Mouse (Mus musculus): ENCODE measurements around the gene Cmss1. TPM values are rescaled to one million over a fixed set of nuclear protein-coding genes. Genes with fewer than 3 reads are reported as not detected.
A peak's percentile ranks its signal among the peaks of the same experiment; 100 is the strongest.

The Cmss1 gene
- polyA plus RNA-seq, 2 experiments, result 6.0 to 23.0 TPM

- H3K4me3 ChIP-seq (ENCODE audit: insufficient read depth in 1 of 2, low read depth in 2 of 2, low read length in 2 of 2), result no peak overlapping the region
- no peak for ATAC-seq (ENCODE audit: insufficient read depth)
- no peak overlapping the region for H3K9ac ChIP-seq (replicated peaks)
Measured at GRCm38 (mm10) chr16:57553235-57553634, 53.4 kb downstream of the Cmss1 start.

GRCm38 (mm10) chr16:57552709-57553108 is 54.0 kb downstream of the Cmss1 start:
- peaks cover 16% of the 10 kb centered on the region for H3K27me3 ChIP-seq (ENCODE audit: control insufficient read depth, insufficient read depth, low read length)
- no peaks in the 10 kb centered on the region; a peak in 1 of 4 replicates for H3K4me1 ChIP-seq (replicated peaks; ENCODE audit: control insufficient read depth in 2 of 2, insufficient read depth in 2 of 2, low read length in 1 of 2)
- no peak overlapping the region for H3K4me3 ChIP-seq (ENCODE audit: insufficient read depth in 1 of 2, low read depth in 2 of 2, low read length in 2 of 2)
- no peaks in the 10 kb centered on the region for H3K9me3 ChIP-seq (ENCODE audit: control insufficient read depth, low read length)
- H3K27ac ChIP-seq, result no peak overlapping the region
- no peaks in the 10 kb centered on the region for H3K36me3 ChIP-seq (replicated peaks; ENCODE audit: control insufficient read depth, insufficient read depth, low read depth)
- no peak overlapping the region for H3K4me2 ChIP-seq (ENCODE audit: low read depth)
- no peak overlapping the region for H3K9ac ChIP-seq (replicated peaks)
- 65% methylated on average over 5 of the region's 5 CpGs for WGBS (ENCODE audit: insufficient replicate concordance)
- TF ChIP-seq CTCF (IDR thresholded peaks at IDR 0.05; ENCODE audit: low read depth) (no peak), EP300 (IDR thresholded peaks at IDR 0.05; ENCODE audit: low read depth) (no peak)
- DNase-seq (ENCODE audit: low read depth in 3 of 3, low spot score in 3 of 3) (no peak), ATAC-seq (ENCODE audit: insufficient read depth) (no peak)

More at GRCm38 (mm10) chr16:57553235-57553634, 53.4 kb downstream of the Cmss1 start:
- Histone ChIP-seq H3K4me1 (replicated peaks; ENCODE audit: control insufficient read depth in 2 of 2, insufficient read depth in 2 of 2, low read length in 1 of 2) (no peaks in the 10 kb centered on the region; a peak in 1 of 4 replicates), H3K4me2 (ENCODE audit: low read depth) (no peak overlapping the region), H3K36me3 (replicated peaks; ENCODE audit: control insufficient read depth, insufficient read depth, low read depth) (no peaks in the 10 kb centered on the region), H3K27ac (no peak overlapping the region), H3K27me3 (ENCODE audit: control insufficient read depth, insufficient read depth, low read length) (peaks cover 11% of the 10 kb centered on the region), H3K9me3 (ENCODE audit: control insufficient read depth, low read length) (no peaks in the 10 kb centered on the region)
- no peak for DNase-seq (ENCODE audit: low read depth in 3 of 3, low spot score in 3 of 3)
- TF ChIP-seq EP300 (IDR thresholded peaks at IDR 0.05; ENCODE audit: low read depth) (no peak), CTCF (IDR thresholded peaks at IDR 0.05; ENCODE audit: low read depth) (no peak)

DNA sequence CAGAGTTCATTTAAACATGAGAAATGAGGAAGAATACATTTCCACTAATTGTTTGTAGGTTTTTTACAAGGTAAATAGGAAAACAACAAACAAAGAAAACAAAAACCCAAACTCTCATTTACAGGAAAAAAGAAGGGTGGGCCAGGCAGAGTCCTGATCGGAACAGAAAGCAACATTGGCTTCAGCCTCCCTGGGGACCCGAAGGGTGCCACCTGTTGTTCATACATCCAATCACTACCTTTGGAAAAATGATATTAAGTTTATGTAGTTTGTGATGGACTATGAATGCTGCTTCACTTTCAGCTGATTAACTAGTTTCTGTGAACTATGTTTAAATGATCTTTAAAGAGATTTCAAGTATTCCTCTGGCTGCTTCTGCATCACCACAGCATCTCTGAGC is 55.0 kb downstream of the Cmss1 start:
- Histone ChIP-seq H3K4me1 (replicated peaks; ENCODE audit: control insufficient read depth in 2 of 2, insufficient read depth in 2 of 2, low read length in 1 of 2) (no peaks in the 10 kb centered on the region; a peak in 1 of 4 replicates), H3K9ac (replicated peaks) (no peak overlapping the region), H3K4me2 (ENCODE audit: low read depth) (no peak overlapping the region), H3K36me3 (replicated peaks; ENCODE audit: control insufficient read depth, insufficient read depth, low read depth) (no peaks in the 10 kb centered on the region), H3K4me3 (ENCODE audit: insufficient read depth in 1 of 2, low read depth in 2 of 2, low read length in 2 of 2) (no peak overlapping the region), H3K27ac (no peak overlapping the region), H3K9me3 (ENCODE audit: control insufficient read depth, low read length) (no peaks in the 10 kb centered on the region), H3K27me3 (ENCODE audit: control insufficient read depth, insufficient read depth, low read length) (peaks cover 17% of the 10 kb centered on the region)
- ATAC-seq (ENCODE audit: insufficient read depth) (no peak), DNase-seq (ENCODE audit: low read depth in 3 of 3, low spot score in 3 of 3) (no peak)
- TF ChIP-seq EP300 (IDR thresholded peaks at IDR 0.05; ENCODE audit: low read depth), result no peak
- no peak for TF ChIP-seq CTCF (IDR thresholded peaks at IDR 0.05; ENCODE audit: low read depth)
- WGBS (ENCODE audit: insufficient replicate concordance), result 48% methylated on average over 2 of the region's 2 CpGs

DNA sequence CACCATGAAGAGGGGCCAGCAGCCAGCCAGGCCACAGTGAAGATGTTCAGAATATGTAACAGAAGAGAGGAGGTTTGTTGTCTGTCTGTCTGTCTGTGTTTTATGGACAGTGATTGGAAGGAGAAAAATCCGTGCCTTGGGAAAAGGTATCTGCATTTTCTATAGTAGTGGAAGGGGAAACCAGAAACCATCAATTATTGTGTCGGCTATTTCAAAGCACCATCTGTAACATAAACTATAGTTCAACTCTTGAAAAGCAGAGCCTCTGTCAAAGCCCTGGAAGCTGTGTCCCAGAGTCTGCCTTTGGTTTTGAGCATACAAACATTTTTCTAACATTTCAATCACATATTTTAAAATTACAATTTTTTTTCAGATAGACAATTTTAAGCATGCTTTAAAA is 55.8 kb downstream of the Cmss1 start:
- Histone ChIP-seq H3K27me3 (ENCODE audit: control insufficient read depth, insufficient read depth, low read length) (peaks cover 17% of the 10 kb centered on the region), H3K4me3 (ENCODE audit: insufficient read depth in 1 of 2, low read depth in 2 of 2, low read length in 2 of 2) (0 out of 4 replicates have a peak overlapping the region, but pooled peaks of 1 of the 2 experiments have one; percentile 13), H3K9me3 (ENCODE audit: control insufficient read depth, low read length) (no peaks in the 10 kb centered on the region), H3K36me3 (replicated peaks; ENCODE audit: control insufficient read depth, insufficient read depth, low read depth) (no peaks in the 10 kb centered on the region), H3K27ac (no peak overlapping the region), H3K9ac (replicated peaks) (no peak overlapping the region), H3K4me1 (replicated peaks; ENCODE audit: control insufficient read depth in 2 of 2, insufficient read depth in 2 of 2, low read length in 1 of 2) (no peaks in the 10 kb centered on the region), H3K4me2 (ENCODE audit: low read depth) (no peak overlapping the region)
- TF ChIP-seq EP300 (IDR thresholded peaks at IDR 0.05; ENCODE audit: low read depth), result no peak
- no peak for TF ChIP-seq CTCF (IDR thresholded peaks at IDR 0.05; ENCODE audit: low read depth)
- WGBS (ENCODE audit: insufficient replicate concordance), result 45% methylated on average over 2 of the region's 2 CpGs
- ATAC-seq (ENCODE audit: insufficient read depth) (no peak), DNase-seq (ENCODE audit: low read depth in 3 of 3, low spot score in 3 of 3) (no peak)

DNA sequence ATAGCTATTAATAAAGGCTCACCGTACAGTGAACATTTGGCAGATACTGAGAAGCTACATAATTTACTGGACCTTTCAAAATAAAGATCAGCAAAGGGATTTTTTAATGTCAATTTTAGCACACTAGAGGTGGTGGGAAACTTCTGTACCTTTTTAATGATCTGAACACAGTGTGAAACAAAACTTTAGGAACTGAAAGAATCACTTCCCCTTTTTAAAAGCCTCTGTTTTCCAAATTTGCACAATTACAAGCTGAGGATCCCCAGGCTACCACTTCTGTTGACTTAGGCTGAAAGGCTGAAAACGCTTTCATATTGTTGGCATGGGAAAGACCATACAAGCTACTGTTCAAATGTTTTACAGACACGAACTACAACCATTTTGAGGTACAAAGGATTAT is 56.6 kb downstream of the Cmss1 start:
- 22% methylated on average over 3 of the region's 3 CpGs for WGBS (ENCODE audit: insufficient replicate concordance)
- no peaks in the 10 kb centered on the region for H3K9me3 ChIP-seq (ENCODE audit: control insufficient read depth, low read length)
- H3K4me3 ChIP-seq (ENCODE audit: insufficient read depth in 1 of 2, low read depth in 2 of 2, low read length in 2 of 2), result no peak overlapping the region
- H3K4me2 ChIP-seq (ENCODE audit: low read depth), result peak overlapping the region; percentile 63
- no peak overlapping the region for H3K27ac ChIP-seq
- 0 out of 4 replicates have a peak, but pooled peaks cover 0 to 3% of the 10 kb centered on the region in 2 experiments for H3K4me1 ChIP-seq (replicated peaks; ENCODE audit: control insufficient read depth in 2 of 2, insufficient read depth in 2 of 2, low read length in 1 of 2)
- no peak for TF ChIP-seq CTCF (IDR thresholded peaks at IDR 0.05; ENCODE audit: low read depth)
- no peak for TF ChIP-seq EP300 (IDR thresholded peaks at IDR 0.05; ENCODE audit: low read depth)
- peaks cover 17% of the 10 kb centered on the region for H3K27me3 ChIP-seq (ENCODE audit: control insufficient read depth, insufficient read depth, low read length)
- ATAC-seq (ENCODE audit: insufficient read depth) (no peak), DNase-seq (ENCODE audit: low read depth in 3 of 3, low spot score in 3 of 3) (no peak)
- no peak overlapping the region for H3K9ac ChIP-seq (replicated peaks)
- no peaks in the 10 kb centered on the region for H3K36me3 ChIP-seq (replicated peaks; ENCODE audit: control insufficient read depth, insufficient read depth, low read depth)
